Mouse (Mus musculus) stomach, postnatal 0 days (tissue): Measurements from ENCODE around the gene Mysm1.

ENCODE experiments used
- CTCF ChIP-seq: IDR thresholded peaks from 2 replicates; pipeline ENCODE4 v1.5.1; 2016; ENCODE audit warnings: antibody characterized with exemption, low read depth, mild to moderate bottlenecking, moderate library complexity
- EP300 ChIP-seq: optimal IDR thresholded peaks from 2 replicates; pipeline ENCODE3; 2016; ENCODE audit warnings: antibody characterized with exemption

GRCm38 (mm10) chr4:94928743-94929142, 50.2 kb downstream of the Mysm1 start, which contains the start of gene Eqtn:
- TF ChIP-seq CTCF, result no peak
- TF ChIP-seq EP300, result no peak
